Mouse (Mus musculus): ENCODE measurements at regions not wholly inside any gene's neighbourhood (a gene's known extent, or its start where the extent isn't known, plus 50 kb on each side); places are given as distances from the start of the nearest gene placed in this dataset.
"Not testable (repeated sequence)": the region's sequence is repeated elsewhere in the genome, so short reads cannot be mapped to it uniquely, and the experiment has no call there.

- no peak for DNase-seq
Measured at GRCm38 (mm10) chr4:110038696-110039095, 60.8 kb downstream of the Dmrta2 start.

GRCm38 (mm10) chr4:110044851-110045618 is 67.2 kb downstream of the Dmrta2 start:
- no peak for DNase-seq

DNA sequence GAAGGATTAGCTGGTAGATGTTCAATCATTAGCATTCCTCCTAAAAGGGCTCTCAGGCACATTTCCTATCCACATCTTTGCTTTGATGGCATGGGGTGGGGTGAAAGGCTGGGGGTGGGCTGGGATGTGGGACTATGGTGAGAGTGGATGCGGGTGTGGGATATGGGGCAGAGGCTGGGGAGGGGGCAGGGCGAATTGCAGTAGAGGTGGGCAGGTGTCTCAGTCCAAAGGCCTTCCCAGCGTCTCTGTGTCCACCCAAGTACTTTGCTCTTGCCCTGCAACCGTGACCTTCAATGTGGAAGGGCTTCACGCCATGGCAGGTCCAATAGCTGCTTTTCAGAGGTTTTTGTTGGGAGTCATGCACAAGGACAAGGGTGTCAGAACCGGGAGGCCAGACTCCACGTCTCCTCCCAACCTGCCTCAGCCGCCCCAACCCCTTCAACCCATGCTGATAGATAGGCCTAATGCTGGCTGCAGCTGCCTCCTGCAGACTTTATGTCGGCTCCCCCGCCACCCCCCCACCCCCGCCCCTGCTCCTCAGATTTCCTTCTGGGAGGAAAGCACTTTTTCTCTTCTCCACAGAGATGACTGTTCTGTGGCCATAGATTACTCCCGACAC is 67.9 kb downstream of the Dmrta2 start:
- DNase-seq, result no peak

- DNase-seq, result no peak
Measured at GRCm38 (mm10) chr4:110046270-110046651, 68.4 kb downstream of the Dmrta2 start.

GRCm38 (mm10) chr4:110050393-110051280 is 72.8 kb downstream of the Dmrta2 start:
- DNase-seq, result peak; percentile 67 to 84

- DNase-seq, result no peak
Measured at GRCm38 (mm10) chr4:110051281-110051665, 73.4 kb downstream of the Dmrta2 start.

- no peak for DNase-seq
Measured at GRCm38 (mm10) chr4:110051872-110052271, 74.0 kb downstream of the Dmrta2 start.

DNA sequence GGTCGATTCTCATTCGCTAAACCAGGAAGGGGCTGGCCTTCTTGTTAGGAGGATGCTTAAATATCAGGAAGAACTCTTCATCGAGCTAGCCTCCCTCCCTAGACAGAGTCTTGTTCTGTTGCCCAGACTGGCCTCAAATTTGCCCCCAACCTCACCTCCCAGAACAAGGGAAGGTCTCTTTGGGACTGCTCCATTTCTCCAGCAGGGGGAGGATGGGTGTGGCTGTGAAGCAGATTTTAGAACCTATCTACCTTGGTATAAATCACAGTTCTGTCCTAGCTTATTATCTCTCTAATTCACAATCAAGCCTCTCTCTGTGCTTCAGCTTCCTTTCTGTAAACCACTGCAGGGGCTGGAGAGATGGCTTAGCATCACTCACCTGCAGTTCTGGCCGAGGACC is 75.1 kb downstream of the Dmrta2 start:
- DNase-seq, result no peak

- DNase-seq, result no peak
Measured at GRCm38 (mm10) chr4:110073836-110074235, 96.0 kb downstream of the Dmrta2 start.

- DNase-seq, result no peak
Measured at GRCm38 (mm10) chr4:110083371-110083770, 105.5 kb downstream of the Dmrta2 start.

GRCm38 (mm10) chr4:110087570-110088247 is 109.9 kb downstream of the Dmrta2 start:
- peak; percentile 15 to 56 for DNase-seq

DNA sequence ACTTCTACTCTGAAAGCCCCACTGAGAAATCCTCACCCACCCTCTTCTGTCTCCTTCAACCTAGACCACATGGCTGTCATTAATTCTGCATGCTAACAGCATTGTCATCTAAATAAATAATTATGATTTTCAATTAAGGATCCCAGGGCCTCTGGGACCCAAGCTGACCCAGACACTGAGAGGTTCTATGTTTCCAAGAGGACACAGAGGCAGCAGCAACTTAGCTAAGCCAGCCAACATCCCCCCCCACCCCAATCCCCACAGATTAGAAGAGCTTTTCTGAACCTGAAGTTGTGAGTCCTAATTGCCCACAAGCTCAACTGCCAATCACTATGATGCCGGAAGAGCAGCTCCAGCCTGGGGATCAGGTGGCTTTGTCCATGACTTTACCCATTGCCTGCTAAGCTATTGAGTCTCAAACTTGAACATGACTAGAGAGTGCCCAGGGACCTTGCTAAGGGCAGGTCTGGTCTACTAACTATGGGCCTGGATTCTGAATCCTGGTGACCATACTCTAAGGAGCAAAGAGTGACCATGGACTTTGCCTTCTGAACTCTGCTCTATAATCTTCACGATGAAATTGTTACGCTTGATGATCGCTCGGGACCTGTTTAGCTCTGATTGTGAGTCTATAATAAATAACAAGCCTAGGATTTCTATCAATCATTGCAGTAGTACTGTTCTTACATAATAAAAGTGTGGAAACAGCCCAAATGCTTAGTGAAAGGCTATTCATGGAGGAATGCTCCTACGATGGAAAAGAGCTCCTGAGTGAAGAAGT is 115.4 kb downstream of the Dmrta2 start:
- peak in 1 of 2 experiments; percentile 19 for DNase-seq

GRCm38 (mm10) chr4:110094541-110094940 is 116.7 kb downstream of the Dmrta2 start:
- peak in 1 of 2 experiments; percentile 31 for DNase-seq

GRCm38 (mm10) chr4:110095760-110096593 is 118.1 kb downstream of the Dmrta2 start:
- peak in 1 of 2 experiments; percentile 4 for DNase-seq

DNA sequence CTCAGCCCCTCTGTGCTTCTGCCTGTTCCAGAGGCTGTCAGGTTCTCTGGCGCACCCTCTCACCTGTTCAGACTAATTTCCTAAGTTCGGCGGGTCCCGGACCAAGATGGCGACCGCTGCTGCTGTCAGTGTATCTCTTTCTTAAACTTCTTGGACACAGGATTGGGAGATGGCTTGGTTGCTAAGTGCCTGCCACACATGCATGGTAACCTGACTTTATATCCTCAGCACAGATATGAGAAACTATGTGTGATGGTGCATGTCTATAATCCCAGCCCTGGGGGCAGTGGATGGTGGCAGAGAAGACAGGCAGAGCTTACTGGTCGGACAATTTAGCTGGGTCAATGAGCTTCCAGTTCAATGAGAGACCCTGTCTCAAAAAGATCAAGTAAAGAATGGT is 126.3 kb downstream of the Dmrta2 start:
- DNase-seq, result not testable (repeated sequence)

DNA sequence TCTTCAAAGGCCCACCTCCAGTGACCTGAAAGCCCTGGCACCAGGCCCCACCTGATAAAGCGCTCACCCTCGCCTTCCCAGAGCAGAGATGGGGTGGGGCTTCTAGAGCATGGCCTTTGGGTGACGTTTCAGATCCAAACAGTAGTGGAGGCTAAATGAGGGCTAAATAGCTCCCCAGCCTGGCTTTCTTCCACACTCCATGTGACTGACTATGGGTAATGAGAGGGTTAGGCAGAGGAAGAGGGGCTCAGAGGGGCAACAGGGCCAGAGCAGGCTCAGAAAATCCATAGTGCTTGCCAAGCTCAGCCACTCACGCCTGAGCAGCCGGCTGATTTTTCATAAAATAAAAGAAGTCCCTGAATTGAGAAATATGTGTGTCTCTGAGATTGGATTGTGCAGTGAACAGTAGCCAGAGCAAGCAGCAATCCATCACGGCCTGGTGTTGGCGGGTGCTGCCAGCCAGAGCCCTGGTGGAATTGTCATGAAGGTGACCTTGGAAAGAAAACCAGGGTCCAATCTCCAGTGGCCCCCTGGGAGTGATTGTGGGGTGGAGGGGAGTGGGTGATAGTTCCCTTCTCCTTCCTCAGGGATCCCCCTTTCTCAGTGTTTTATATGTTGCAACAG is 128.9 kb downstream of the Dmrta2 start:
- DNase-seq, result no peak

- DNase-seq, result peak in 1 of 2 experiments; percentile 9
Measured at GRCm38 (mm10) chr4:110119438-110119837, 141.6 kb downstream of the Dmrta2 start.

DNA sequence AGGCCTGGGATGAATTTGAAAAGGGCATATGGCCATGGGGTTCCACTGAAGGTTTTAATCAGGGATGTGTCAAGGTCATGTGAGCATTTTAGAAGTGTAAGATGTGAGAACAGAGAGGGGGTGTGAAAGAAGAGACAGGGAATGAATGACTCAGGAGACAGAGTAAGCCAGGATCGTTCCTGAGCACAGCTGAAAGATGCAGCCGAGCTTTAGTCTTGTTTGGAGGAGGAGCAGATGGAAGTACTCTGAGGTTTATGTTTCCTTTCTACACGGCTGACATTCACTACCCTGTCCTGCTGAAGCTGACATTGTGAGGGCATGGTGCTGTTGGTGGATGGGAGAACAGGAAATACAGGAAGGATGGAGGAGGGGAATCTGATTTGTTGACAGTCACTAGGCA is 142.0 kb downstream of the Dmrta2 start:
- no peak for DNase-seq

GRCm38 (mm10) chr4:110120761-110121160 is 142.9 kb downstream of the Dmrta2 start:
- DNase-seq, result no peak

DNA sequence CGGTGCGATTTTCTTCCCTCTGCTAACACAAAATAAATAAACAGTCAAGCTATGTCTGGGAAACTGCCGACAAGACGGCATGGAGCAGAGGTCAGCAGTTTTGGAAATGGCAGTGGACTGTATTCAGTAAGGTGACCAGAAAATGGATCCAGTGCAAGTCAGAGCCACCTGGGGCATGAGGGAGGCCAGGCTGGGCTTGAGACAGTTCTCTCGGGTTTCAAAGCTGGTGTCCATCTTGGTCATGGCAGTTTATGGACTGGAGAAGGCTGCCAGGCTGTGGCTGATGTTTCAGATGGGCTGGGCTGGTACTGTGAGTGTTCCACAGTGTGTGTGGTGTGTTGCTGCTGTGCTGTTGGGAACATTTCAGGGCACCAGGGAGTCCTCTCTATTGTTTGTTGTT is 143.6 kb downstream of the Dmrta2 start:
- no peak for DNase-seq
